Mouse (Mus musculus) kidney, adult 2 months (tissue): ENCODE measurements around the gene Dcaf17.

Source experiments
- CTCF ChIP-seq: fragments of 200-500 bp; conservative IDR thresholded peaks from 2 replicates; pipeline ENCODE4 v1.5.1; 2011; ENCODE audit warnings: low read depth, mild to moderate bottlenecking, control low read depth, low read length, moderate library complexity, mixed read lengths; ENCODE audit not compliant: insufficient read depth, insufficient read length
- POLR2A ChIP-seq: fragments of 200-500 bp; IDR thresholded peaks from one replicate; pipeline ENCODE4 v1.6.1; 2011; ENCODE audit warnings: low read depth, low read length, control low read depth

DNA sequence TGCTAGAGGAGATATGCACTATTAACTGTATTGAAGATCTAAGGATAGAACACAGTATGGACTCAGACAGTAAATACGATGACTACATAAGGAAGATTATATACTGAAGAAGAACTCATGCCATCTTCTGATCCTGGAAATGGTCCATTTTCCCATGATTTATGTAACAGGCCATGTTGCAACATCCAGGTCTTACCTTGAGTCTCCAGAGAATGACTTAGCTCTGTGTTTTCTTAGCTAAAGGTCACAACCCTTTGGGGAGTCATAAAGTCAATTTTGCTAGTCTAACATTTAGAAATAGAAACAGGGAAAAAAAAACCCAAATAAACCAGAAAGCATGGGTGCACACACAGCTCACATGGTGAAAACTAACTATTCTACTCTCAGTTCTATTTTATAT lies 43.3 kb upstream of the Dcaf17 start:
- TF ChIP-seq POLR2A (no peak), CTCF (no peak)
